Mouse (Mus musculus): ENCODE measurements at regions not wholly inside any gene's neighbourhood (a gene's known extent, or its start where the extent isn't known, plus 50 kb on each side); places are given as distances from the start of the nearest gene placed in this dataset.

- no peak for ATAC-seq
Observed at GRCm38 (mm10) chr15:60104126-60104525, 87.7 kb upstream of the 4933412E24Rik start.

GRCm38 (mm10) chr15:60101485-60102280 is 85.3 kb upstream of the 4933412E24Rik start:
- ATAC-seq, result peak; percentile 34

- ATAC-seq, result peak; percentile 84
Observed at GRCm38 (mm10) chr15:60097141-60097540, 80.7 kb upstream of the 4933412E24Rik start.

- no peak for ATAC-seq
Observed at GRCm38 (mm10) chr15:60096131-60096530, 79.7 kb upstream of the 4933412E24Rik start.

- no peak for ATAC-seq
Observed at GRCm38 (mm10) chr15:60089921-60090320, 73.5 kb upstream of the 4933412E24Rik start.

GRCm38 (mm10) chr15:60088964-60089899 is 72.8 kb upstream of the 4933412E24Rik start:
- no peak for ATAC-seq

Measured in inflammation-experienced regulatory T-cells, adult 6 months (primary cell).